Mouse (Mus musculus) MEL (cell line): Measurements from ENCODE around the gene Heg1.

Experiments
- CHD1 ChIP-seq: IDR thresholded peaks from 2 replicates; pipeline ENCODE4 v1.6.1; 2012; ENCODE audit warnings: low read depth, mild to moderate bottlenecking, inconsistent platforms, low read length, improper control_type of control experiment
- CHD2 ChIP-seq: IDR thresholded peaks from 2 replicates; pipeline ENCODE4 v1.6.1; 2011; ENCODE audit warnings: low read length, improper control_type of control experiment
- CTCF ChIP-seq, 3 experiments: IDR thresholded peaks in 2 of 3; conservative IDR thresholded peaks in 1 of 3; 2 replicates each; pipeline ENCODE4 v1.5.1; 2011 to 2012; ENCODE audit warnings: low read length in 3 of 3, low read depth in 2 of 3, mild to moderate bottlenecking in 2 of 3, improper control_type of control experiment in 1 of 3, inconsistent platforms in 1 of 3, mixed read lengths in 1 of 3, moderate library complexity in 1 of 3; ENCODE audit not compliant: control insufficient read depth in 1 of 3, insufficient read depth in 1 of 3, poor library complexity in 1 of 3, severe bottlenecking in 1 of 3
- E2F4 ChIP-seq: IDR thresholded peaks from 2 replicates; pipeline ENCODE4 v1.6.1; 2011; ENCODE audit warnings: low read depth, low read length, improper control_type of control experiment, borderline replicate concordance
- EP300 ChIP-seq, 2 experiments: IDR thresholded peaks; 2 replicates each; pipeline ENCODE4 v1.6.1; 2011; ENCODE audit warnings: improper control_type of control experiment in 2 of 2, low read length in 2 of 2, low read depth in 1 of 2, mild to moderate bottlenecking in 1 of 2
- ETS1 ChIP-seq: IDR thresholded peaks from 2 replicates; pipeline ENCODE4 v1.6.1; 2012; ENCODE audit warnings: low read depth, mild to moderate bottlenecking, inconsistent platforms, low read length, improper control_type of control experiment, moderate library complexity
- KAT2A ChIP-seq: conservative IDR thresholded peaks from 2 replicates; pipeline ENCODE4 v1.6.1; 2012; ENCODE audit warnings: low read depth, low read length, improper control_type of control experiment, inconsistent platforms
- MAX ChIP-seq: IDR thresholded peaks from 2 replicates; pipeline ENCODE4 v1.6.1; 2011; ENCODE audit warnings: low read length, improper control_type of control experiment
- MYB ChIP-seq: IDR thresholded peaks from 2 replicates; pipeline ENCODE4 v1.6.1; 2011; ENCODE audit warnings: mild to moderate bottlenecking, low read depth, low read length, improper control_type of control experiment
- POLR2AphosphoS5 ChIP-seq: IDR thresholded peaks from 2 replicates; pipeline ENCODE4 v1.6.1; 2012; ENCODE audit warnings: low read depth, borderline replicate concordance, mild to moderate bottlenecking, inconsistent platforms, low read length, moderate library complexity, mixed read lengths
- SIN3A ChIP-seq: IDR thresholded peaks from 2 replicates; pipeline ENCODE4 v1.6.1; 2012; ENCODE audit warnings: low read length, improper control_type of control experiment, inconsistent platforms
- USF1 ChIP-seq: IDR thresholded peaks from 2 replicates; pipeline ENCODE4 v1.6.1; 2014; ENCODE audit warnings: low read depth, mild to moderate bottlenecking, inconsistent platforms, low read length, improper control_type of control experiment, moderate library complexity

GRCm38 (mm10) chr16:33701872-33702271 lies 17.7 kb downstream of the Heg1 start:
- TF ChIP-seq EP300 (IDR thresholded peaks at IDR 0.05; ENCODE audit: low read depth in 1 of 2, low read length in 2 of 2) (no peak), MYB (no peak), CTCF (IDR thresholded peaks at IDR 0.05 in 2 of 3, conservative IDR thresholded peaks at IDR 0.05 in 1 of 3; ENCODE audit: control insufficient read depth in 1 of 3, insufficient read depth in 1 of 3, low read depth in 2 of 3, low read length in 3 of 3, poor library complexity in 1 of 3, severe bottlenecking in 1 of 3) (no peak), KAT2A (no peak), USF1 (no peak), E2F4 (no peak), CHD2 (no peak), SIN3A (no peak), POLR2AphosphoS5 (no peak), ETS1 (no peak), CHD1 (no peak), MAX (no peak)
